Mouse (Mus musculus) hindbrain, embryonic 12.5 days (tissue): Measurements from ENCODE around the gene Zcchc14. TPM values are rescaled to one million over a fixed set of nuclear protein-coding genes. Genes with fewer than 3 reads are reported as not detected.

Experiments
- ATAC-seq: fragments of 200-750 bp; cut with Nextera tagmentation; 2 replicates; pipeline ENCODE4 v1.8.0; 2017; ENCODE audit warnings: moderate TSS enrichment; ENCODE audit not compliant: low FRiP score
- H3K27ac ChIP-seq: fragments of 300-500 bp; sonication (generic); 2 replicates; pipeline ENCODE4 v1.5.1; 2016; ENCODE audit warnings: mild to moderate bottlenecking
- H3K27me3 ChIP-seq: fragments of 300-500 bp; sonication (generic); 2 replicates; pipeline ENCODE4 v1.6.1; 2016; ENCODE audit warnings: mild to moderate bottlenecking
- H3K36me3 ChIP-seq: fragments of 300-500 bp; sonication (generic); 2 replicates; pipeline ENCODE4 v1.6.1; 2016; ENCODE audit warnings: mild to moderate bottlenecking
- H3K4me1 ChIP-seq: fragments of 300-500 bp; sonication (generic); 2 replicates; pipeline ENCODE4 v1.6.1; 2016
- H3K4me2 ChIP-seq: fragments of 300-500 bp; sonication (generic); replicated peaks from 2 replicates; pipeline ENCODE4 v1.6.1; 2016; ENCODE audit warnings: mild to moderate bottlenecking
- H3K4me3 ChIP-seq: fragments of 300-500 bp; sonication (generic); 2 replicates; pipeline ENCODE4 v1.5.1; 2016; ENCODE audit warnings: mild to moderate bottlenecking
- H3K9ac ChIP-seq: fragments of 300-500 bp; sonication (generic); 2 replicates; pipeline ENCODE4 v1.6.1; 2016; ENCODE audit warnings: mild to moderate bottlenecking, moderate library complexity
- H3K9me3 ChIP-seq: fragments of 300-500 bp; sonication (generic); replicated peaks from 2 replicates; pipeline ENCODE4 v1.6.1; 2016; ENCODE audit warnings: mild to moderate bottlenecking
- WGBS: fragments of 180-500 bp; shearing (Covaris S2); methylation state at CpG from one replicate; pipeline ENCODE4 v1.1.7; 2016; 5-methylcytosine and 5-hydroxymethylcytosine counted together
- polyA plus RNA-seq: library from polyadenylated mRNA; unstranded; fragments of >200 nt; fragmentation: Nextera tagmentation; extraction: Ambion mirVana; gene quantifications from 2 replicates; pipeline ENCODE4 v1.2.1, GENCODE M21; 2016

Gene Zcchc14
- polyA plus RNA-seq, 1 experiment from 2014 or later = 26.5 TPM

DNA sequence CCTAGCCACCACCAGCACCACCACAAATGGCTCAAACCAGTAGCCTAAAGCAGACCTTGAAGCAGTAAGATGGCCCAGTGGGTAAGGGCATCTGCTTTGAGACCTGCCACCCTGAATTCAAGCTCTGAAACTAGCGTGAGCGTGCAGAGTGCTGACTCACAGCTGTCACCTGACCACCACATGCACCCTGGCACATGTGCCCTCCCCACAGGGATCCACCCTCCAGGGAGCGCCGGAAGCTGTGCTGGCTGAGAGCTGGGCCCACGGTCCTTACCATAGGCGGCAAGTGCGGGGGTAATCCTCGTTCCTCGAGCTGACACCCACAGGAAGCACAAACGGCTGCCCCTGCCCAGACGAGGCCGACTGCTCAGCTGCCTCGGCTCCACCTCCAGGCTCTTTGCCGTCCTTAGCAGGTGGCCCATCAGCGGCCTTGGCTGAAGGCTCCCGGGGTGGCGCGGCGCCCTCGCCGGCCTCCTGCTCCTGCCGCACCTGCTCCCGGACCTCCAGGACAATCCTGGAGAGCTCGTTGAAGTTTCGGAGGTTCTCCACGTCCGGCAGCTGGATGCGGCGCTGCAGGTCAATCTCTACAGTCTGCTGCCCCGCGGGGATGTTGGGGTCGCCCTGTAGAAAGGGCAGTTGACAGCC, 98.7 kb downstream of the Zcchc14 start:
- Histone ChIP-seq H3K4me2 (no peak overlapping the region), H3K4me1 (no peaks in the 10 kb centered on the region), H3K9me3 (no peaks in the 10 kb centered on the region), H3K36me3 (peaks cover 74% of the 10 kb centered on the region), H3K27me3 (no peaks in the 10 kb centered on the region), H3K27ac (no peak overlapping the region), H3K4me3 (no peak overlapping the region), H3K9ac (no peak overlapping the region)
- no peak for ATAC-seq
- 94% methylated on average over 32 of the region's 32 CpGs for WGBS

- no peak overlapping the region for H3K27ac ChIP-seq
- no peaks in the 10 kb centered on the region for H3K27me3 ChIP-seq
- no peaks in the 10 kb centered on the region for H3K9me3 ChIP-seq
- no peak overlapping the region for H3K9ac ChIP-seq
- no peak for ATAC-seq
- no peak overlapping the region for H3K4me3 ChIP-seq
- WGBS = 91% methylated on average over 9 of the region's 9 CpGs
- no peak overlapping the region for H3K4me2 ChIP-seq
- H3K4me1 ChIP-seq = no peaks in the 10 kb centered on the region
- H3K36me3 ChIP-seq = peaks cover 59% of the 10 kb centered on the region
These were observed 100.2 kb downstream of the Zcchc14 start for GRCm38 (mm10) chr8:121552506-121552905.

GRCm38 (mm10) chr8:121551065-121551985, 101.4 kb downstream of the Zcchc14 start:
- Histone ChIP-seq H3K36me3 (peaks cover 59% of the 10 kb centered on the region), H3K27ac (no peak overlapping the region), H3K27me3 (no peaks in the 10 kb centered on the region), H3K4me1 (no peaks in the 10 kb centered on the region), H3K9me3 (no peaks in the 10 kb centered on the region), H3K9ac (no peak overlapping the region), H3K4me2 (no peak overlapping the region), H3K4me3 (no peak overlapping the region)
- WGBS = 57% methylated on average over 24 of the region's 24 CpGs
- no peak for ATAC-seq

DNA sequence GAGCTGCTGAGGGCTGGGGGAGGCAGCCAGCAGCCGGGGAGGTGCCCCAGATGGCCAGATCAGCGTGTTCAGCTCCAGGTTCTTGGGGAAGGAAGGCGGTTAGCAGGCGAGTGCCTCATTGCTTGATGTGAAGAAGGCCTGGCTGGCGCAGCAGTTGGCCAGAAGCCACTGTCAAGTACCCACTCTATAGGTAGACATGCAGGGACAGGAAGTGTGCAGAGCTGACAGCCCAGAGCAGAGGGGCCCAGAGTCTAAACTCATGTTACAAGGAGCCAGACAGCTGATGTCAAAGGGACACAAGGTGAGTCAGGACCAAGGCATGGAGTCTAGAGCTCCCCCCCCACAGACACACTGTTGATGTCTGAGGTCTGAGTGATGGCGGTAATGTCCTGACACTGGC, 102.6 kb downstream of the Zcchc14 start:
- Histone ChIP-seq H3K4me1 (no peaks in the 10 kb centered on the region), H3K36me3 (peaks cover 54% of the 10 kb centered on the region), H3K4me3 (no peak overlapping the region), H3K27me3 (0 out of 2 replicates have a peak, but pooled peaks cover 3% of the 10 kb centered on the region), H3K9me3 (no peaks in the 10 kb centered on the region), H3K9ac (no peak overlapping the region), H3K4me2 (no peak overlapping the region), H3K27ac (no peak overlapping the region)
- no peak for ATAC-seq
- WGBS = 89% methylated on average over 6 of the region's 6 CpGs

Other genes with a start within 250 kb of the Zcchc14 start
- gene 1700018B08Rik, start 108.6 kb downstream of the Zcchc14 start, polyA plus RNA-seq = not detected in 2 replicates
- gene Fbxo31, start 74.1 kb downstream of the Zcchc14 start, polyA plus RNA-seq = 25.3 and 27.0 TPM in 2 replicates
- gene Map1lc3b, start 62.5 kb downstream of the Zcchc14 start, polyA plus RNA-seq = 292 and 300 TPM in 2 replicates
- gene Jph3, start 76.7 kb upstream of the Zcchc14 start, polyA plus RNA-seq = 47.7 and 50.9 TPM in 2 replicates
- gene Klhdc4, start 176.7 kb upstream of the Zcchc14 start, polyA plus RNA-seq = 43.0 and 43.4 TPM in 2 replicates